Mouse (Mus musculus): ENCODE results near the gene Tbcc.

- TF ChIP-seq POLR2A (IDR thresholded peaks at IDR 0.05; ENCODE audit: low read depth, low read length) = no peak
- no peak for TF ChIP-seq CTCF (IDR thresholded peaks at IDR 0.05; ENCODE audit: borderline replicate concordance, insufficient read depth, low read length)
Measured at GRCm38 (mm10) chr17:46864566-46865195, 25.8 kb upstream of the Tbcc start.

Measured in embryonic fibroblast, embryonic 13.5 days (primary cell).